Mouse (Mus musculus) liver, embryonic 14.5 days (tissue): ENCODE data around the gene 1700018G05Rik.

Experiments used
- CTCF ChIP-seq: IDR thresholded peaks from 2 replicates; pipeline ENCODE4 v1.5.1; 2016; ENCODE audit warnings: antibody characterized with exemption, low read depth, control low read depth
- EP300 ChIP-seq: IDR thresholded peaks from 2 replicates; pipeline ENCODE4 v1.6.1; 2016; ENCODE audit warnings: antibody characterized with exemption, low read depth

DNA sequence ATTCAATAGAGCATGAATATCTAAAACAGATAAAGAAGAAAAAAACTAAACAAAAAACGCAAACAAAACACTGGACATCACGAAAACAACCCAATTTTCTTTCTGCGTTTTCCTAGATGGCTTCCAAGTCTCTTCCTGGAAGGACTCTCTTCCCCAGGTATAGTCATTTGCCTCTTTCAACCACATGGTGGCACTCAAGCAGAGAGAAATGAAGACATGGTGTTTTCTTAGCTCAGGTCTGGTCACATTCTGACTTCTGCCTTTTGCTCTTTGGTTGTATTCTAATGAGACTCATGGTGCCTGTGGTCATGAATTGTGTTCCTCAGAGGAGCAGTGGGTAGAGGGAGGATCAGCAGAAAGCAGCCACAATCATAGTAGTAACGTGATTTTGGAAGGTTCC lies 30.7 kb downstream of the 1700018G05Rik start:
- TF ChIP-seq CTCF = no peak
- no peak for TF ChIP-seq EP300
